Mouse (Mus musculus): ENCODE results near the gene Gm30302.

Gm30302 gene

DNA sequence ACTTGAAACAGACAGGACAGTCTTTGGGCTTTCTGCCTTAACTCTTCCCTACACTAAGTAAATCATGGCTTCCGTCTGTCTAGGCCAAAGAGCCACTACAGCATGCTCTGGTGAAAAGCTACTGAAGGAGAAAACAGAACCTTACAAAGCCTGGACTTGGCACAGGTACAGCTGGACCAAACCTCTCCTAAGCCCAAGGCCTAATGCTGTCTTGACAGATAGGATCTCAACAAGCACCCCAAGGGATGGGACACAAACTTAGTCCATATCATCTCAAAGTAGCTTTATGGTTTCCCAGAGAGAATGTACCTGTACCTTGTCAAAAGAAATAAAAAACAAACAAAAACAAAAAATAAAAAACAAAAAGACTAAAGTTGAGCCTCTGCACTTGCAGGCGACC lies 62.4 kb downstream of the Gm30302 start:
- no peak for DNase-seq (ENCODE audit: low spot score)

Measured in testis, postnatal 10 days (tissue).